Mouse (Mus musculus): ENCODE measurements around the gene Rnf208. TPM values are rescaled to one million over a fixed set of nuclear protein-coding genes. Genes with fewer than 3 reads are reported as not detected.

Rnf208 gene
- total RNA-seq, 2 experiments from 2014 or later = 0.27 to 0.44 TPM

DNA sequence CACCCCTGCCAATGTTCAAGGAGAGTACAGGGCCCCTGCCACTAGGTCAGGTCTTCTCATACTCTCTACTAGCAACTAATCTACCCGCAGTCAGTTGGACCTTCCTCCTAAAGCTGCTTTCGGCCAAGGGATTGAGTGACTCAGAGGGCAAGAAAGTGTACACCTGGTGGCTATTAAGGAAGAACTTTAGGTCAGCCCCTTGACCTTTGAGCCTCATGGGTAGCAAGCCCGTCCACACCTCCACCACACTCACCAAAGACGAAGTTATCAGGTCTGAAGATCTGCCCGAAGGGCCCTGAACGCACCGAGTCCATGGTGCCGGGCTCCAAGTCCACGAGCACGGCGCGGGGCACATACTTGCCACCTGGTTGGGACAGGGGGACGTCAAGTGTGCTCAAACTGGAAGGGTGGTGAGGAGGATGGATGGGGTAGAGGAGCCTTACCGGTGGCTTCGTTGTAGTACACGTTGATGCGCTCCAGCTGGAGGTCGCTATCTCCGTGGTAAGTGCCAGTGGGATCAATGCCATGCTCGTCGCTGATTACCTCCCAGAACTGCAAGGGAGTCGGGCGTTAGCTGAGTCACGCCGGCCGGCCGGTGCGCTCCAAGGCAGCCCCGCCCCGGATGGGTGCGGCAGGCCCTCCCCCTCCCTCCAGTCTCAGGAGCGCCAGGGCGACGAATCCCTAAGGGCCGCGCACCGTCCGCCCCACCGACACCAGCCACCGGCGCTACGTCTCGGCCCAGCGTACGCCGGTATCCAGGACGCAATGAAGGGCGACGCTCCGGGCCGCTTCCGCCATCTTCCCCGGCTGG is 18.2 kb upstream of the Rnf208 start:
- intact Hi-C loops (cut with DNase I) = loop anchor here (1.0 kb wide), 1 partner anchor 12 kb away; no protein-coding TSS in a partner anchor
- peak; percentile 79 to 83 for DNase-seq

DNA sequence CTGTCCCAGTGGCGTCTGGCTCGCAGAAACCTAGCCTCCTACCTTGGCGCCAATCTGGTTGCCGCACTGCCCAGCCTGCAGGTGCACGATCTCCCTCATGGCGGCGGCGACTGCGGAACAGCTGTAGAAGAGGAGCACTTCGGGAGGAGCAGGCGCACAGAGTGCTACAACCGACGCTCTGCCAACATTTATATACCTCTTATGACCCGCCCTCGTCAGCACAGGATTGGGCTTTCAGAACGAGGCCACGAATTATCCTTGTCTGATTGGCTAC is 17.6 kb upstream of the Rnf208 start, which contains the start of gene Tubb4b:
Gene Tubb4b, minus strand, starts transcription at position 211 of the 274 bp plus-strand sequence.
- no peak for DNase-seq
- intact Hi-C loops (cut with DNase I) = no loop called here

DNA sequence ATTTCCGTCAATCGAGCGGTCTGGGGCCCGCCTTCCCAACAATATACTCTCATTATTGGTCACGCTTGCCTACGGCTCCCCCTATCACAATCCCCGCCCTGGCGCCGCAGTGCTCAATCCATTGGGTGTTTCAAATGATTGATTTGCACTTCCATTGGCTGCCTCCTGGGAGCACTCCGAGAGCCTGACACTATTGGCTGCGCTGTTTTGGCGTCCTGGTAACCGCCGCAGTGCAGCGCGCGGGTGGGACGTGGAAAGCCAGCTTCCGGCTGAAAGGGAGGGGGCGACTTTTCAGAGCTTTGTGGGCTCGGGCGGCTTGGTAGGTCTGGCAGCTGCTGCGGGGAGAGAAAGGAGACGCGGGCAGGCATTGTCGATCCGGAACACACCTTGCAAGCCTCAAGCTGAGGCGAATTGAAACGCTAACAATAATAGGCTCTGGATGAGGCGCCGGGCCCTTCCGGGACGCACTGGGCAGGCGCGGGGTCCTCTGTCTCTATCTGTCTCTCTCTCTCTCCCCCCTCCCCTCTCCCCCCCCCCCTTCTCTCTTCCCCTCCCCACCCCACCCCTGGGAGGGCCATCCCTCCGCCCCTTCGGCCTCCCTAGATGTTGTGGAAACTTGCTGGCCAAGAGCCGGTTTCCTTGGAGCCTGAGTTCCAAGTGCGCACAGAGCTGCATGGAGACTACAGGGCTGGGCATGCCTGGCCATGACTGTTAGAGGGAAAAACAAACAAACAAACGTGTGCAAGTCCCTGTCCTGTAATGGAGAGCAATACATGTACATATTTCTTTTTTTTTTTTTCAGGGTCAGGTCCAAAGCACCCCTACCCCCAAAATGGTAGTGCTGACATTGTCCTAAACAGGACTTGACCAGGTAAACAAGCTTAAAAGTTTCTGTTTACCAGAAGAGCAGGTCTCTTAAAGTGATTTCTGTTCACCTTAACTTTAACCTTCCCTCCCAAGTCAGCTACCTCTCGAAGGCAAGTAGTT is 17.0 kb upstream of the Rnf208 start:
- intact Hi-C loops (cut with DNase I) = loop anchor here (5.0 kb wide), 1 partner anchor 67 kb away; no protein-coding TSS in a partner anchor
- peak; percentile 92 to 95 for DNase-seq

DNA sequence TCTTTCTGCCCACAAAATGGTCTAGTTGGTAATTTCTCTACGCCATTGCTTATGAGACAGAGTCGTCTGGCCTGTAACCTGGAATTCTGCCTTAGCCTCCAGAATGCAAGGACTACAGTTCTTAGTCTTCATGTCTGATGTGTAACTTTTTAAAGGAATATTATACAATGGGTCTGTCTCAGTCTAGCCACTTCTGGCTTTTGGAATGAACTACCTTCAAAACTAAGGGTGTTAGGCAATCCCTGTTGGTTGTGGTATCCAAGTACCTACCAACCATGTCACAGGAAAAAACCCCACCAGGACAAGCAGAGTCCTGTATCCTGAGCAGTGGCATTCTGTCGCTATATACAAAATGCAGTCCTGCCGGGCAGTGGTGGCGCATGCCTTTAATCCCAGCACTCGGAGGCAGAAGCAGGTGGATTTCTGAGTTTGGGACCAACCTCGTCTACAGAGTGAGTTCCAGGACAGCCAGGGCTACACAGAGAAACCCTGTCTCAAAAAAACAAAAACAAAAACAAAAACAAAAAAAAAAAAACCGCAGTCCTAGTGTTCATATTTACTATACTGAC is 16.2 kb upstream of the Rnf208 start:
- no peak for DNase-seq
- intact Hi-C loops (cut with DNase I) = loop anchor here (5.0 kb wide), 1 partner anchor 66 kb away; no protein-coding TSS in a partner anchor

- no peak for DNase-seq
- intact Hi-C loops (cut with DNase I) = loop anchor here (5.0 kb wide), 1 partner anchor 65 kb away; no protein-coding TSS in a partner anchor
These were observed 15.2 kb upstream of the Rnf208 start for GRCm38 (mm10) chr2:25226864-25227263.

DNA sequence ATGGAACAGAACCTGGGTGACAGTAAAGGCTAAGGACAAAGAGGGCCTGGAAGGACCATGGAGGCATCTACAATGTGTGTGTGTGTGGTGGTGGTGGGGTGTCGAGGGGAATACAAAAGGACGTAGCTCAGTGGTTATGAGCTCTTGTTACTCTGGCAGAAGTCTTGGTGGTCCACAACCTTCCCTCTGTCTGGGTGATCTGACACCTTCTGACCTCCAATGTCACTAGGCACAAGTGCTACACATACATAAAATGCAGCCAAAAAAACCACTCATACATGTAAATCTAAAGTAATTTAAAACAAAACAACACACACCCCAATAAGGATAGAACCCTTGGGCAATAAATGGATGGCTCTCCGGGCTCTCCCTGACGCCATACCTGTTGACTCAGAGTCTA is 14.6 kb upstream of the Rnf208 start:
- no peak for DNase-seq
- intact Hi-C loops (cut with DNase I) = loop anchor here (5.0 kb wide), 1 partner anchor 65 kb away; no protein-coding TSS in a partner anchor

GRCm38 (mm10) chr2:25228431-25228889 is 13.6 kb upstream of the Rnf208 start:
- peak; percentile 85 to 88 for DNase-seq
- intact Hi-C loops (cut with DNase I) = loop anchor here (1.0 to 5.0 kb wide), 5 partner anchors 26 to 102 kb away; partner anchors contain the start of gene Tmem203

GRCm38 (mm10) chr2:25228995-25229530 is 13.0 kb upstream of the Rnf208 start:
- no peak for DNase-seq
- intact Hi-C loops (cut with DNase I) = loop anchor here (1.0 to 5.0 kb wide), 5 partner anchors 26 to 102 kb away; partner anchors contain the start of gene Tmem203

- intact Hi-C loops (cut with DNase I) = loop anchor here (2.0 to 5.0 kb wide), 3 partner anchors 25 to 103 kb away; partner anchors contain the start of gene Tmem203
These were observed 12.5 kb upstream of the Rnf208 start for GRCm38 (mm10) chr2:25229582-25229981.

DNA sequence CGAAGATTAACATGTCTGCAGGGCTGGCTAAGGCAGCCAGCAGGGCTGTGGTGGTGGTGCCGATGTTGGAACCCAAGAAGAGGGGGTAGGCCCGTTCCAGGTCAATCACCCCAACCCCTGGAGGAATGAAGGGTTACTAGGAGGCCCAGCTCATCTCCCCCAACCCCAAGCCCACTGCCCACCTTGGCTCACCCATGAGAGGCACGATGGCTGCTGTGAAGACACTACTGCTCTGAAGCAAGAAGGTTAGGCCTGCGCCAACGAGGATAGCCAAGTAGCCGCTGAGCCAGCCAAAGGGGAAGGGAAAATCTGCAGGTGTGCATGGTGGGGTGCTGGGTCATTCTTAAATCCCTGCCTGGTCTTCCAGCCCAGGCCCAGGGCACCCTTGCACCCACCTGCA is 11.5 kb upstream of the Rnf208 start:
- intact Hi-C loops (cut with DNase I) = no loop called here

More at GRCm38 (mm10) chr2:25229582-25229981, 12.5 kb upstream of the Rnf208 start:
- DNase-seq = no peak

DNA sequence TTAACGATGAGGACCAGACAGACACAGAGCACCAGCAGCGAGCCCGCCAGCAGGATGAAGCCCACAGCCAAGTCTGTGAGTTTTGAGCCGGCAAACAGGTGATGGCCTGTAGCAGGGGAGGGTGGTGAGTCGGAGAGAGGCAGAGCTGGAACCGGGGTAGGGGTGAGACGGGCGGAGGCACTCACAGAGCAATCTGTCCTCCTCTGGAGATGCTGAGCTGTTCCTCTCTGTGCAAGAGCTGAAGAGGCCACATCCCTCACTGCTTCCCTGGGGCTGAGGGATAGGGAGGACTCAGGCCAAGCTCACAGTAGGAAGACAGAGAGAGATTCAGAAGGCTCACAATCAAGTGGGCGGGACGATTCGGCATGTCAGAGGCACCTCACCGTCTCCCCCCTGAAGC is 11.0 kb upstream of the Rnf208 start:
- intact Hi-C loops (cut with DNase I) = no loop called here
- DNase-seq = no peak

More for the DNA sequence above, 11.5 kb upstream of the Rnf208 start:
- no peak for DNase-seq

DNA sequence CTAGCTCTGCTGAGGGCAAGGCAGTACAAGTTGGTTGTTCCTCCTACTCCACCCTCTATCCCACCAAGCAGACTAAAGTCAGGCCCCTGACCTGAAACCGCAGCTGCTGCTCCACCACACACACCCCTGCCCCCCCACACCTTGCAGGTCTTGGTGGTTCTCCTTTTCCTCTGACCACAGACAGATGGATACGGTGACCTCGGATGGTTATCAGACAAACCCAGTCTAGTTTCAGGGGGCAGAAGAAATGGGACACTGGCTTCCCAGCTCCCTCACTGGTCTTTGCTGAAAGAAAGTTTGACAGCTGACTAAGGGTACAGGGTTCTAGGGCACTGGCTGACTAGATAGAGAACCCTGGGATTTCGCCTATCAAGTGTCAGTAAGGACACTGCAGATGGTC is 8.6 kb upstream of the Rnf208 start:
- intact Hi-C loops (cut with DNase I) = no loop called here
- no peak for DNase-seq

DNA sequence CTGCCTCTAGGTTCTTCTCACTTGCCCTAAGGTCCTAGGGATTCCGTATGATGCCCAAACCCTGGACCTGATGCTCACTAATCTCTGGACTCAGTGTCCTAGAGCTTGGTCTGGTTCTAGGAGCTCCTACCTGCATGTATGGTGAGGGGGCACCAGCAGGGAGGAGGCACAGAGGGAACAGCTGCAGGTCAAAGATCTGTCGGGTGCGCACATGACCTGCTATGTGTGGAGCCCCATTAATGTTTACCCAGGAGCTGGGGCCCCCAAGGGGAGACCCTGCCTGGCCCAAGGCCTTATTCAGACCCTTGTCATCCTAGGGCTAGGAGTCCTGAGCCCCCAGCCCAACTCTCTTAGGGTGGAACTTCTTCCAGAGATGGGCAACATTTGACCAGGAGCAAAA is 8.0 kb upstream of the Rnf208 start, which contains the start of gene Slc34a3:
Gene Slc34a3, minus strand, starts transcription at position 315 of the 400 bp plus-strand sequence.
- intact Hi-C loops (cut with DNase I) = no loop called here

DNA sequence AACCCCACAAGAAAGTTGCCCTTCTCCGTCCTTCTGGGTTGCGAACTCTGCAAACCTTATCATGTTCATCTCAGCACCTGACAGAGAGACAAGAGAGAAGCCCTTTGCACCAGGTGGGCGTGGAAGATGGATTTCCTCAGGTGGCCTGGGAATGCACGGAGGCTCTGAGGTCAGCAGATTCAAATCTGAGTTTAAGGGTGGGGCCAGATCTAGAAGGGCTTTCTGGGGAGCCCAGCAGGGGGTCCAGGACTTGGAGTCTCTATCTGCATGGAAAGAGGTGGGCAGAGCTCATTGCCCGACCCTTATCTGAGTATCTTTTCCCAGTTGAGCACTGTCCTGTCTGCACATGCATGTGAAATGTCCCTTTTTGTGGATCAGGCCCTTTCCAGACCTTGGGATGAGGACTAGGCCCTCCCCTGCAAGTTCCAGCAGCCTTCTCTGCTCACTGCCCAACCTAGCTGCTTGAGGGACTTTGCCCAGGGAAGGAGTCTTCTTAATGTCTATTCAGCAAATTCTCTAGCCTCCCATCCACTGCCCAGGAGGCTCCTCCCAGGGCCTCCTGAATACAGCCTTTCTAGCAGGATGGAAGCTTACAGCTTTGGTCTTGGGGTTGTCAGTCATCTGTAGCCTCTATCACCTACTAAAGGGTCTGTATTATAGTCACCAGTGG is 7.4 kb upstream of the Rnf208 start:
- intact Hi-C loops (cut with DNase I) = no loop called here
- no peak for DNase-seq

More for the DNA sequence above, 8.0 kb upstream of the Rnf208 start, which contains the start of gene Slc34a3:
- no peak for DNase-seq

GRCm38 (mm10) chr2:25236614-25237013 is 5.4 kb upstream of the Rnf208 start, which contains the start of gene Rnf224:
Gene Rnf224, minus strand, starts transcription at chr2:25236787.
- no peak for DNase-seq
- intact Hi-C loops (cut with DNase I) = no loop called here

DNA sequence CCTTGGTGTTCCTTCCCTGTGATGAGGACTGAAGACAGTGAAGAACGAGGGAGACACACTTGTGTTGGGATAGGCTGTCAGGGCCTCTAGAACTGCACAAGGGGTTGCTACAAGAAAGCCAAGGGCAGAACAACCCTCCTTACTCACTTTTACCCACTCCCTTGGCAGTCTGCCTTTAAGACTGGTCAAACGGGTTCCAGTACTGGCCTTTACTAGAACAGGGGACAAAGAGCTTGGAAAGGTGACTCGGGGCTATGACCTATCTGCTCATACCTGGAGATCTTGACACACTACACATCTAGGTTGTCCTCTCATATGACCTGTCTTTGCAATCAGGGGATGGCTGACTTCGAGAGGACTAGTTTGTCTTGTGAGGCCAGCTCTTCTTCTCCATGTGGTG is 4.5 kb upstream of the Rnf208 start:
- intact Hi-C loops (cut with DNase I) = no loop called here

GRCm38 (mm10) chr2:25238106-25238505 is 3.9 kb upstream of the Rnf208 start:
- intact Hi-C loops (cut with DNase I) = no loop called here
- DNase-seq = no peak

More for the DNA sequence above, 4.5 kb upstream of the Rnf208 start:
- no peak for DNase-seq

DNA sequence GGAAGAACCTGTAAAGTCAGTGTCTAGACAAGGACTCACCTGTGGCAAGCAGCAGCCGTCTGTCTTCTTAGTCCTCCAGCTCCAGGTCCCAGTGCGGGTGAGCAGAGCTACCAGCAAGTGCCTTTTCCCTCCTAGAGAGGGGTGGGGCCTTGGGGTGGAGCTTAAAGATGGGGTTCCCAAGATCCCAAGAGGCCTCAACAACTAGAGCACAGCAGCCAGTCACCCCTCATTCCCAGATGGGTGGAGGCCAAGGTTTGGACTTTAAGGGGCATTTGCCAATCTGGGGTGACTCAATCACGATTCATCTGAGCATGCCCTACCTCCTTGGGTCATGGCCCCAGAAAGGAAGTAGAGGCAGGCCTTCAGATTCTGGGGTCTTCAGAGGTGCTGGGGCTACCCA is 2.3 kb upstream of the Rnf208 start:
- DNase-seq = no peak
- intact Hi-C loops (cut with DNase I) = no loop called here

GRCm38 (mm10) chr2:25240310-25240709 is 1.7 kb upstream of the Rnf208 start:
- no peak for DNase-seq
- intact Hi-C loops (cut with DNase I) = no loop called here
